Mouse (Mus musculus): ENCODE data around the gene Gdf15. TPM values are rescaled to one million over a fixed set of nuclear protein-coding genes. Genes with fewer than 3 reads are reported as not detected.

Gdf15 gene
- polyA plus RNA-seq, 1 experiment from 2014 or later = 0.15 TPM

DNA sequence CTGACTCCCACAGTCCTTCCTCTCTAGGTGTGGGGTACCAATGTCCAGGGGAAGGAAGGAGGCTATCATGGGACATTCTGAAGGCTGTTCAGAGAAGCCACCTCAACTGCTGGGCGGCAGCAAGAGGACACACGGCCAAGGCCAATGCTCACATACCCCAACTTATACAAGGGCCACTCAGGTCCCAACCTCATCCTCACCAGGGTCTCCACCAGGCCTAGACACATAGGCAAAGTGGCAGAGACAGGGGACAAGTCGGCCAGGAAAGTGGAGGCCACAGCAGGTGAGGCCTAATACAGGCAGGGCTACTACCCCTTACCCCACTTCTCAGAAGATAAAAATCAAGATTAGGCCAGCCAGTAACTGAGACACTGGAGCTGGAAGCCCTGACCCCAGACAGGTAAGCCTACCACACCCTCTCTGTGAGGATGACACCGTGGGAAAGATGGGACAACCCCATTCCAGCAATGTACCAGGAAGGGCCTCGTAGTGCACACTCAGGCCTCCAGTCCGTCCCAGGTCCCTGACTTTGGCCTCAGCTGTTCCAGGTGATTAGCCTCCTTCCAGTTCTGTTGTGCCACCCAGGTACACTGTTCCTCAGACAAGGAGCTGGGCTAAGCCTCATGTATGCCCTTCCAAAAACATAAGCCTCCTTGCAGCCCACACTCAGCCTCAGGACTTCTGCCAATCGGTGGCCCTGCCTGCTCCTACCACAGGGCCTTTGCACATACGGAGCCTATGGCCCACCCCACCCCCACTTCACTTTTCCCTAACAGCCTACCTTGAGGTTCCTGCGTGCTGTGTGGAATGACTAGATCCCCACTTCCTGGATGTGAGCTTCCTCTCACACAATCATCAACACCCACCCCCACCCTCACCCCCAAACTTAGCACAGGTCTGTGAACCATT is 26.1 kb downstream of the Gdf15 start:
- 87% methylated on average over 9 of the region's 9 CpGs for WGBS
- H3K4me2 ChIP-seq = peak overlapping the region; percentile 95
- peaks cover 53% of the 10 kb centered on the region for H3K4me1 ChIP-seq (replicated peaks)
- peaks cover 25% of the 10 kb centered on the region for H3K36me3 ChIP-seq
- peak overlapping the region; percentile 50; the same call in 1 of the 2 replicates for H3K27ac ChIP-seq
- H3K9ac ChIP-seq (replicated peaks) = peak overlapping the region; percentile 90; the same call in 1 of the 2 replicates
- H3K9me3 ChIP-seq = no peaks in the 10 kb centered on the region; the same call in 1 of the 2 replicates
- H3K4me3 ChIP-seq (replicated peaks) = peak overlapping the region; percentile 81
- H3K27me3 ChIP-seq = no peaks in the 10 kb centered on the region
- ATAC-seq (ENCODE audit: insufficient number of reproducible peaks, insufficient read depth, low FRiP score, low TSS enrichment, low read depth) = no peak

DNA sequence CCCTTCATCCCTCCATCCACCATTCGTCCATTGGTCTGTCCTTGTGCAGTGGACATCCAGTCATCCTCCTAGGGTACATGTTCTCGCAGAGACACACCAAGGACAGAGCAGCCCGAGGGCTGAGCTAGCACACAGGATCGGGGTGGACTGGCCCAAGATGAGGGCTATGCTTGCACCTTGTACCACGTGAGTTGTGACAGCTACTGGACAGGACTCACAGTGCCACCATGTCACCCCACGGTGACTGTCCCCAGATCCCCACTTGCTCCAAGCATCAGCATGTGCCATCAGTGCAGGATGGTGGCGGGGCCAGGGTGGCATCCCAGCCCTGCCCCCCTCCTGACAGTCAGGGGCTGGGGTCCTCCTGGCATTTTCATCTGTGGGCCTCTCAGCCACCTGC is 27.7 kb downstream of the Gdf15 start:
- H3K9ac ChIP-seq (replicated peaks) = no peak overlapping the region
- no peak overlapping the region for H3K4me2 ChIP-seq
- H3K9me3 ChIP-seq = no peaks in the 10 kb centered on the region; the same call in 1 of the 2 replicates
- peaks cover 60% of the 10 kb centered on the region for H3K4me1 ChIP-seq (replicated peaks)
- peaks cover 34% of the 10 kb centered on the region for H3K36me3 ChIP-seq
- ATAC-seq (ENCODE audit: insufficient number of reproducible peaks, insufficient read depth, low FRiP score, low TSS enrichment, low read depth) = no peak
- WGBS = 90% methylated on average over 7 of the region's 7 CpGs
- H3K4me3 ChIP-seq (replicated peaks) = no peak overlapping the region
- H3K27ac ChIP-seq = no peak overlapping the region
- H3K27me3 ChIP-seq = no peaks in the 10 kb centered on the region

GRCm38 (mm10) chr8:70602139-70602811 is 30.0 kb downstream of the Gdf15 start:
- Histone ChIP-seq H3K9me3 (no peaks in the 10 kb centered on the region; the same call in 1 of the 2 replicates), H3K9ac (replicated peaks) (no peak overlapping the region), H3K27me3 (no peaks in the 10 kb centered on the region; the same call in 1 of the 2 replicates), H3K4me3 (replicated peaks) (no peak overlapping the region), H3K4me1 (replicated peaks) (peaks cover 64% of the 10 kb centered on the region), H3K36me3 (peaks cover 45% of the 10 kb centered on the region), H3K27ac (peak overlapping the region; percentile 18; the same call in 1 of the 2 replicates), H3K4me2 (no peak overlapping the region)
- 94% methylated on average over 13 of the region's 13 CpGs for WGBS
- ATAC-seq (ENCODE audit: insufficient number of reproducible peaks, insufficient read depth, low FRiP score, low TSS enrichment, low read depth) = no peak

DNA sequence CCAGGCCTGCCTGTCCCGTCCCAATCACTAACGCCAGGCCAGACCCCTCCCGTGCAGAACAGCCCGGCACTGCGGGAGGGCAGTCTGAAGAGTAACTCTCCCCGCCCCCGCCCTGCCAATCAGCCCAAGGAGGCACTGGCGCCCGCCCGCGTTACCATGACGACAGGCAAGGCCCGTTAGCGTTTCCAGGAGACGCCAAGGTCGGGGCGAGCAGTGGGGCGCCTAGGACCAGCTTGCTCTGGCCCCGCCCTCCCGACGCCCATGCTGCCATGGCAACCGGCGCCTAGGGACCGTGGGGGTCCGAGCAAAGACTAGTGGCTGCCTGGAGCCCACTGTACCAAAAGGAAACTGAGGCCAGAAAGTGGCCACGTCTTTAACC is 31.0 kb downstream of the Gdf15 start:
- peak; percentile 15; the same call in 1 of the 2 replicates for ATAC-seq (ENCODE audit: insufficient number of reproducible peaks, insufficient read depth, low FRiP score, low TSS enrichment, low read depth)
- peaks cover 55% of the 10 kb centered on the region for H3K36me3 ChIP-seq
- no peaks in the 10 kb centered on the region; the same call in 1 of the 2 replicates for H3K9me3 ChIP-seq
- peak overlapping the region; percentile 54 for H3K4me2 ChIP-seq
- peak overlapping the region; percentile 87 for H3K27ac ChIP-seq
- H3K27me3 ChIP-seq = no peaks in the 10 kb centered on the region; the same call in 1 of the 2 replicates
- 3% methylated on average over 26 of the region's 26 CpGs for WGBS
- peaks cover 62% of the 10 kb centered on the region for H3K4me1 ChIP-seq (replicated peaks)
- H3K4me3 ChIP-seq (replicated peaks) = peak overlapping the region; percentile 28
- H3K9ac ChIP-seq (replicated peaks) = no peak overlapping the region

GRCm38 (mm10) chr8:70600473-70601270 is 31.6 kb downstream of the Gdf15 start:
- Histone ChIP-seq H3K36me3 (peaks cover 61% of the 10 kb centered on the region), H3K9ac (replicated peaks) (0 out of 2 replicates have a peak overlapping the region, but pooled peaks have one; percentile 18), H3K9me3 (no peaks in the 10 kb centered on the region; the same call in 1 of the 2 replicates), H3K4me2 (peak overlapping the region; percentile 54), H3K27ac (peak overlapping the region; percentile 87), H3K4me1 (replicated peaks) (peaks cover 62% of the 10 kb centered on the region), H3K4me3 (replicated peaks) (peak overlapping the region; percentile 28), H3K27me3 (no peaks in the 10 kb centered on the region; the same call in 1 of the 2 replicates)
- 14% methylated on average over 10 of the region's 10 CpGs for WGBS
- ATAC-seq (ENCODE audit: insufficient number of reproducible peaks, insufficient read depth, low FRiP score, low TSS enrichment, low read depth) = no peak

GRCm38 (mm10) chr8:70599507-70600290 is 32.6 kb downstream of the Gdf15 start:
- Histone ChIP-seq H3K4me1 (replicated peaks) (peaks cover 70% of the 10 kb centered on the region), H3K9ac (replicated peaks) (no peak overlapping the region), H3K27me3 (no peaks in the 10 kb centered on the region; the same call in 1 of the 2 replicates), H3K27ac (peak overlapping the region; percentile 87; the same call in 1 of the 2 replicates), H3K9me3 (no peaks in the 10 kb centered on the region; the same call in 1 of the 2 replicates), H3K4me2 (no peak overlapping the region), H3K36me3 (peaks cover 62% of the 10 kb centered on the region), H3K4me3 (replicated peaks) (no peak overlapping the region)
- WGBS = 85% methylated on average over 12 of the region's 12 CpGs
- ATAC-seq (ENCODE audit: insufficient number of reproducible peaks, insufficient read depth, low FRiP score, low TSS enrichment, low read depth) = no peak

- WGBS = 15% methylated on average over 10 of the region's 10 CpGs
- ATAC-seq (ENCODE audit: insufficient number of reproducible peaks, insufficient read depth, low FRiP score, low TSS enrichment, low read depth) = no peak
- no peaks in the 10 kb centered on the region; the same call in 1 of the 2 replicates for H3K9me3 ChIP-seq
- H3K4me1 ChIP-seq (replicated peaks) = peaks cover 75% of the 10 kb centered on the region
- H3K4me2 ChIP-seq = peak overlapping the region; percentile 88
- no peaks in the 10 kb centered on the region; the same call in 1 of the 2 replicates for H3K27me3 ChIP-seq
- peak overlapping the region; percentile 62 for H3K27ac ChIP-seq
- peak overlapping the region; percentile 75; the same call in 1 of the 2 replicates for H3K9ac ChIP-seq (replicated peaks)
- H3K4me3 ChIP-seq (replicated peaks) = peak overlapping the region; percentile 50
- peaks cover 58% of the 10 kb centered on the region for H3K36me3 ChIP-seq
Observed at GRCm38 (mm10) chr8:70598722-70599121, 33.5 kb downstream of the Gdf15 start.

DNA sequence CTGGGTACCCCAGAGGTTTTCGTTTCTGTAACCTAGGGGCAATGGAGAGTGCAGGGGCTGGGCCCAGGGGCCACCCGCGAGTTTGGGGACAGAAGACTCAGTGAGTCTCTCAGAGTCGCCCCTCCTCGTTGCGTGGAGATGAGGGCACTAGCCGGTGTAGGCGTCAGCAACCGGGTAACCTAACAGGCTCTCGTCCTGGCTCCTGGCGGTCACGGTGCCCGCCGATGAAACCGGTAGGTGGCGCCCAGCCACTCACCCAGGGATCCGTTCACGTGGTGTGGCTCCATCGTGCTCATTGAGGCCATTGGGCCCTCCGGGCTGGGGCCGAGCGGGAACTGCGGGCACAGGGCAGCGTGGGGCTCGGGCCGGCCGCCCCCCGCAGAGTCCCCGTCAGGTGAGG is 34.0 kb downstream of the Gdf15 start:
- Histone ChIP-seq H3K4me1 (replicated peaks) (peaks cover 79% of the 10 kb centered on the region), H3K27ac (peak overlapping the region; percentile 62), H3K4me2 (peak overlapping the region; percentile 88), H3K27me3 (no peaks in the 10 kb centered on the region; the same call in 1 of the 2 replicates), H3K4me3 (replicated peaks) (peak overlapping the region; percentile 50), H3K36me3 (peaks cover 53% of the 10 kb centered on the region), H3K9ac (replicated peaks) (peak overlapping the region; percentile 75), H3K9me3 (no peaks in the 10 kb centered on the region; the same call in 1 of the 2 replicates)
- no peak for ATAC-seq (ENCODE audit: insufficient number of reproducible peaks, insufficient read depth, low FRiP score, low TSS enrichment, low read depth)
- under 1% methylated on average over 29 of the region's 29 CpGs for WGBS

DNA sequence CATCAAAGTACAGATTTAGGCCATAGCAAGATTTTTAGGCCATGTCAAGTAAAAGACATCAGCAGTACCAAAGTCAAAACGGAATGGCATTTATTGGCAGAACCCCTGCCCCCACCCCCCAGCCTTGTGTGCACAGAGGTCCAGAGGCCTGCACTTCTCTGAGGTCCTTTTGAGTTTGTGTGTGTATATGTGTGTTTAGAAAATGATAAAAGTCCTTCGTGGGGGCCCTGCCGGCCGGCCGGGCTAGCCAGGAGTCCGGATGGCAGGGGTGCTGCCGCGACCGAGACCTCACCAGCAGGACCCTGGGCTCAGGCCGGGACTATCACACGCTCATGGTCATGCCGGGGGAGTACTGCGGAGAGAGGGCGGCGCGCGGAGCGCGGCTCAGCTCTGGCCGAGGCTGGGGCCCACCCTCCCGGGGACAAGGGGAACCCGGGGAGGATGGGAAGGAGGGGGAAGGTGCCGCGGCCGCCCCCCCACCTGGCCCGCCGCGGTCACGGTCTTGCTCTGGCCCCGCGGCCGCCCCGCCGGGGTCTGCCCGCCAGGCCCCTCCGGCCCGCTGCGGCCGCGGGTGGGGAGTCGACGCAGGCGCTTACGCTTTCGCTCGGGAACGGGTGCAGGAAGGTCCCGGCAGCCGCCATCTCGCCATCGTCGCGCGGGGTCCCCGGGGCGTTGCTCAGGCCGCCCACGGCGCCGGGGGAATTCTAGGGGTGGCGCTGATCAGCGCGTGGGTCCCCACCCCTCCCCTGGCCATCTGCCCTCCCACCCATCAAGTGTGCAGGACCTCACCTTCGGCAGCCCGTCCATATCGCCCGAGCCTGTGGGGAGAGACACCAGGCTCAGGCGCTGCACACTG is 34.6 kb downstream of the Gdf15 start:
- ATAC-seq (ENCODE audit: insufficient number of reproducible peaks, insufficient read depth, low FRiP score, low TSS enrichment, low read depth) = no peak
- 12% methylated on average over 56 of the region's 68 CpGs for WGBS
- peaks cover 47% of the 10 kb centered on the region for H3K36me3 ChIP-seq
- H3K9ac ChIP-seq (replicated peaks) = peak overlapping the region; percentile 75
- H3K9me3 ChIP-seq = no peaks in the 10 kb centered on the region; the same call in 1 of the 2 replicates
- peaks cover 86% of the 10 kb centered on the region for H3K4me1 ChIP-seq (replicated peaks)
- peak overlapping the region; percentile 88 for H3K4me2 ChIP-seq
- H3K4me3 ChIP-seq (replicated peaks) = peak overlapping the region; percentile 50
- no peaks in the 10 kb centered on the region; the same call in 1 of the 2 replicates for H3K27me3 ChIP-seq
- peak overlapping the region; percentile 62 for H3K27ac ChIP-seq
